In the genomic region with DNA sequence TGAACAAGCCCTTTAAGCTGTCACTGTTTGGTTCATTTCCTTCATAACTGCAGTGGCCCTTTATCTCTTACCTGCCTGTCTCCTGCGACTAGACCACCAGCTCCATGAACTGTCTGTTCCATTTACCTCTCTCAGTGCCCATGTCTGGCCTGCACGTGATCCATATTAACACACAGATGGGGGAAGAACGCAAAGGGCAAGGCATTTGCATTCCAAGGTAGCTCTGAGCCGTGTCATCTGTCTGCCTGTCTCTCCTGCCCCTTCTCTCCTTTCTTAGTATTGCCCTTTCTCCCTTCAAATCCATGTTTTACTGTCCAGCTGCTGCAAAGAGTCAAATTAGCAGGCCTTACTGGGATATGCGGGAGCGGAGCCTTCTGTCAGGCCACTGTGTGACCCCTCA, we compare ENCODE assay signal across 14 mouse cellular contexts.
"Had no signal": no experiment of that assay in that cellular context is flagged by ENCODE, and none has a peak within 500 bp of the region (broad histone marks: within the 10 kb centered on the region; RNA-seq: fewer than 3 reads in every experiment).

No protein-coding gene starts in this region.

- ATAC-seq: inflammation-experienced regulatory T-cells, adult 6 months; intestine, postnatal 0 days; liver, postnatal 0 days had no signal

- H3K36me3 ChIP-seq: limb, embryonic 12.5 days; liver, embryonic 13.5 days; lung, embryonic 15.5 days; neural tube, embryonic 12.5 days had no signal

- H3K27me3 ChIP-seq: limb, embryonic 12.5 days; liver, embryonic 13.5 days; lung, embryonic 15.5 days; neural tube, embryonic 12.5 days had no signal

- DNase-seq: layer of hippocampus, adult 9-11 months; liver; liver, embryonic 13.5 days; liver, postnatal 0 days; lung, postnatal 14 days; thymus, adult 18-20 months; thymus, postnatal 14 days had no signal

- H3K4me3 ChIP-seq: limb, embryonic 12.5 days; liver, embryonic 13.5 days; lung, embryonic 15.5 days; megakaryocyte, embryonic 14.5 days; neural tube, embryonic 12.5 days had no signal

- H3K4me1 ChIP-seq: liver, embryonic 13.5 days; lung, embryonic 15.5 days had no signal

- H3K9me3 ChIP-seq: limb, embryonic 12.5 days; liver, embryonic 13.5 days; lung, embryonic 15.5 days; megakaryocyte, embryonic 14.5 days; neural tube, embryonic 12.5 days had no signal

- H3K9ac ChIP-seq: limb, embryonic 12.5 days; liver, embryonic 13.5 days; liver, postnatal 0 days; lung, embryonic 15.5 days; neural tube, embryonic 12.5 days had no signal

- H3K4me2 ChIP-seq: limb, embryonic 12.5 days; liver, embryonic 13.5 days; lung, embryonic 15.5 days; neural tube, embryonic 12.5 days had no signal

- H3K27ac ChIP-seq: limb, embryonic 12.5 days; liver, embryonic 13.5 days; lung, embryonic 15.5 days; macrophage; neural tube, embryonic 12.5 days had no signal
